ENCODE assay signal across 8 mouse cellular contexts in the genomic region with DNA sequence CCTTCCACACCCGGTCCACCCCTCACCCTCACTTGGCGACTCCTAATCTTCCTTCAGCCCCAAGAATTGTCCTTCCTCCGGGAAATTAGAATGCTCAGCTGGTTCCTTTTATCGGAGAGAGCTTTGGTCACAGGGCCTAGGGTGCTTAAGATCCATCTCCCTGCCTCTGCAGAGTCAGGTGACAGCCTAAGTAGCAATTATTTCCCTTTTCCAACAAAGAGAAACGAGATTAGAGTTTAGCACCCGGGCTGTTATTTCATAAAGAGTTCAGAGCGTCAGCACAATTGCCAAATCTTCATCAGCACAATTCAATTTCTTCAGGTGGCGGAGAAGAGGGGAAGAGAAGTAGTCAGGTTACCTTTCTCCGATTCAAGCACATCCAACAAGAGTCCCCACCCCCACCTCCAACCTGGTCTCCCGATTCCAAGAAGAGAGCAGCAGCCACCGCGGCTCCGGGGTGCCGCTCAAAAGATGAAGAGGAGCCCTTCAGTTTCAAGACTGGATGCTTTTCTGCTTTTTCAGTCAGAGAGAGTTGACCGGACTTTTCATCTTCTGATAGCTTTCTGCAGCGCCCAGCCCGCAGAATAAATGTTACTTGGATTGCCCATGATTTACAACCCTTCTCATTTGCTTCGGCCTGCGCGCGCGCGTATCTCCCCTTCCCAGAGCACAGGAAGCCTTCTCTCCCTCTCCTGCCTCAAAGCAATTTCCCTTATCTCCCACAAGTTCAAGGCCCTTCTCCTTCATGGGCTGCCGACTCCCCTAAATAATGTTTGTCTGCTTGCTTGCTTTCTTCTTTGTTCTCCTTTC. TPM values are rescaled to one million over a fixed set of nuclear protein-coding genes. Genes with fewer than 3 reads are reported as not detected.
DNase-seq lines count a peak whose midpoint lies in the region; ATAC-seq lines count a peak whose summit lies in the region.

No protein-coding gene starts in this region.

- H3K36me3 ChIP-seq in kidney, embryonic 14.5 days (ENCODE audit: control insufficient read depth, insufficient read depth, low read length), result no peaks in the 10 kb centered on the region
- no peaks in the 10 kb centered on the region for H3K36me3 ChIP-seq in hindbrain, embryonic 14.5 days (replicated peaks; ENCODE audit: control insufficient read depth, insufficient read depth)
- no peaks in the 10 kb centered on the region for H3K36me3 ChIP-seq in midbrain, embryonic 15.5 days (replicated peaks)

- no peaks in the 10 kb centered on the region for H3K27me3 ChIP-seq in kidney, embryonic 14.5 days (ENCODE audit: control insufficient read depth, insufficient read depth, low read length)
- H3K27me3 ChIP-seq in hindbrain, embryonic 14.5 days (ENCODE audit: control insufficient read depth, insufficient read depth, low read length), result no peaks in the 10 kb centered on the region
- H3K27me3 ChIP-seq in midbrain, embryonic 15.5 days (replicated peaks), result no peaks in the 10 kb centered on the region

- 0 out of 2 replicates have a peak, but pooled peaks have one; percentile 41 for ATAC-seq in kidney, embryonic 14.5 days (ENCODE audit: low FRiP score, low TSS enrichment)
- peak; percentile 52 for ATAC-seq in common myeloid progenitor, adult 5-6 weeks (replicated peaks; ENCODE audit: low read depth, poor library complexity, severe bottlenecking)
- ATAC-seq in hindbrain, embryonic 14.5 days (ENCODE audit: low FRiP score), result no peak
- ATAC-seq in midbrain, embryonic 15.5 days (replicated peaks), result no peak
- no peak for ATAC-seq in megakaryocyte progenitor cell, adult 5-6 weeks (replicated peaks; ENCODE audit: poor library complexity)

- peak overlapping the region; percentile 35 for H3K4me2 ChIP-seq in kidney, embryonic 14.5 days (replicated peaks; ENCODE audit: low read depth, low read length)
- peak overlapping the region; percentile 39 for H3K4me2 ChIP-seq in hindbrain, embryonic 14.5 days (replicated peaks)
- peak overlapping the region; percentile 31 for H3K4me2 ChIP-seq in midbrain, embryonic 15.5 days

- WGBS in kidney, embryonic 14.5 days, result 9% methylated on average over 24 of the region's 24 CpGs
- WGBS in hindbrain, embryonic 14.5 days, result 23% methylated on average over 24 of the region's 24 CpGs
- 16% methylated on average over 24 of the region's 24 CpGs for WGBS in midbrain, embryonic 15.5 days

- H3K27ac ChIP-seq in kidney, embryonic 14.5 days (ENCODE audit: low read depth, low read length), result peak overlapping the region; percentile 47; the same call in 1 of the 2 replicates
- peak overlapping the region; percentile 81 for H3K27ac ChIP-seq in hindbrain, embryonic 14.5 days
- peak overlapping the region; percentile 71 for H3K27ac ChIP-seq in midbrain, embryonic 15.5 days

- peak overlapping the region; percentile 17; the same call in 1 of the 2 replicates for H3K4me3 ChIP-seq in kidney, embryonic 14.5 days (ENCODE audit: low read length)
- H3K4me3 ChIP-seq in hindbrain, embryonic 14.5 days (replicated peaks; ENCODE audit: low read length), result no peak overlapping the region
- peak overlapping the region; percentile 14; the same call in 1 of the 2 replicates for H3K4me3 ChIP-seq in midbrain, embryonic 15.5 days

- H3K9ac ChIP-seq in kidney, embryonic 14.5 days (ENCODE audit: low read depth, low read length), result no peak overlapping the region; the same call in 1 of the 2 replicates
- peak overlapping the region; percentile 37; the same call in 1 of the 2 replicates for H3K9ac ChIP-seq in hindbrain, embryonic 14.5 days
- H3K9ac ChIP-seq in midbrain, embryonic 15.5 days, result no peak overlapping the region

- no peak for DNase-seq in kidney, adult 9 months
- DNase-seq in hindbrain, embryonic 14.5 days (ENCODE audit: low spot score), result peak; percentile 44
- no peak for DNase-seq in ovary, postnatal 14 days (ENCODE audit: low spot score)
- DNase-seq in lung, postnatal 14 days, result no peak

- no peaks in the 10 kb centered on the region for H3K9me3 ChIP-seq in kidney, embryonic 14.5 days (ENCODE audit: control insufficient read depth, low read length)
- H3K9me3 ChIP-seq in hindbrain, embryonic 14.5 days (ENCODE audit: control insufficient read depth, low read length), result no peaks in the 10 kb centered on the region
- H3K9me3 ChIP-seq in midbrain, embryonic 15.5 days, result no peaks in the 10 kb centered on the region

- H3K4me1 ChIP-seq in kidney, embryonic 14.5 days (ENCODE audit: control insufficient read depth, insufficient read depth, low read length), result 0 out of 2 replicates have a peak, but pooled peaks cover 6% of the 10 kb centered on the region
- H3K4me1 ChIP-seq in hindbrain, embryonic 14.5 days (replicated peaks; ENCODE audit: control insufficient read depth, insufficient read depth, low read length), result peaks cover 28% of the 10 kb centered on the region
- peaks cover 29% of the 10 kb centered on the region for H3K4me1 ChIP-seq in midbrain, embryonic 15.5 days

RNA-seq across cellular contexts. Expression of a gene that starts 26.7 kb away (rescaled TPM):
- polyA plus RNA-seq in kidney, embryonic 14.5 days (2014; fragmentation: Nextera tagmentation; extraction: Ambion mirVana), result 33.7 and 62.9 TPM in 2 replicates
- 58.7 and 66.9 TPM in 2 replicates for total RNA-seq in common myeloid progenitor, adult 5-6 weeks (2017)
- polyA plus RNA-seq in hindbrain, embryonic 14.5 days (2014; fragmentation: Nextera tagmentation; extraction: Ambion mirVana), result 118 and 139 TPM in 2 replicates
- 110 and 113 TPM in 2 replicates for polyA plus RNA-seq in midbrain, embryonic 15.5 days (2015; fragmentation: Nextera tagmentation; extraction: Ambion mirVana)
- 19.6 and 28.0 TPM in 2 replicates for total RNA-seq in megakaryocyte progenitor cell, adult 5-6 weeks (2015)
- total RNA-seq in megakaryocyte progenitor cell, adult 5-6 weeks (2017), result 63.9 and 67.1 TPM in 2 replicates

Comparison
In these comparisons a context has a peak if more than half of its experiments do, and no peak if none do; other contexts are left out.
1. ATAC-seq: peak in kidney, embryonic 14.5 days (single experiment) and common myeloid progenitor, adult 5-6 weeks (single experiment); none in hindbrain, embryonic 14.5 days (single experiment), midbrain, embryonic 15.5 days (single experiment) and megakaryocyte progenitor cell, adult 5-6 weeks (single experiment).
2. Peak in every context shown above with its lines, with median percentiles within 50 percentile points of each other: H3K27ac ChIP-seq and H3K4me2 ChIP-seq.